Mouse (Mus musculus) left cerebral cortex, adult 8-10 months (tissue): ENCODE data around the gene Slc4a11. TPM values are rescaled to one million over a fixed set of nuclear protein-coding genes. Genes with fewer than 3 reads are reported as not detected.

Experiments used
- total RNA-seq, 4 experiments: library from RNA; stranded (reverse); gene quantifications; 2 replicates each; pipeline ENCODE4 v1.2.4; 2022

Gene Slc4a11
- total RNA-seq, 4 experiments from 2014 or later: 4.2 to 6.6 (median 4.9) TPM

Other genes with a start within 250 kb of the Slc4a11 start
- gene Ptpra, start 247.2 kb downstream of the Slc4a11 start, total RNA-seq: 100 to 1,000 TPM; 217 to 237 (median 225) TPM
- gene Mrps26, start 133.8 kb downstream of the Slc4a11 start, total RNA-seq: 10 to 100 TPM; 70.7 to 79.2 (median 72.7) TPM
- gene Oxt, start 121.3 kb downstream of the Slc4a11 start, total RNA-seq: 1 to 10 TPM in 3 of 4 experiments, under 1 TPM in 1; 0.78 to 8.8 (median 2.9) TPM
- 10 to 100 TPM in 2 of 4 experiments, 1 to 10 TPM in 2; 5.0 to 23.8 (median 11.3) TPM for gene Avp, start 115.0 kb downstream of the Slc4a11 start, total RNA-seq
- gene Fastkd5, start 67.5 kb downstream of the Slc4a11 start, total RNA-seq: 1 to 10 TPM; 6.5 to 9.2 (median 7.3) TPM
- 10 to 100 TPM; 11.7 to 14.7 (median 12.5) TPM for gene Ubox5, start 67.5 kb downstream of the Slc4a11 start, total RNA-seq
- 100 to 1,000 TPM; 186 to 214 (median 199) TPM for gene Lzts3, start 54.7 kb downstream of the Slc4a11 start, total RNA-seq
- 100 to 1,000 TPM; 106 to 118 (median 114) TPM for gene Ddrgk1, start 32.9 kb downstream of the Slc4a11 start, total RNA-seq
- gene Itpa, start 29.9 kb downstream of the Slc4a11 start, total RNA-seq: 10 to 100 TPM; 35.7 to 41.7 (median 38.3) TPM
- gene 4930402H24Rik, start 208.9 kb upstream of the Slc4a11 start, total RNA-seq: 10 to 100 TPM; 79.2 to 90.2 (median 83.6) TPM
- 100 to 1,000 TPM; 104 to 115 (median 108) TPM for gene Atrn, start 209.0 kb upstream of the Slc4a11 start, total RNA-seq